Mouse (Mus musculus) forebrain, embryonic 10.5 days (tissue): ENCODE results near the gene Zfp239. TPM values are rescaled to one million over a fixed set of nuclear protein-coding genes. Genes with fewer than 3 reads are reported as not detected.
A peak's percentile ranks its signal among the peaks of the same experiment; 100 is the strongest.
"Not testable (repeated sequence)": the region's sequence is repeated elsewhere in the genome, so short reads cannot be mapped to it uniquely, and the experiment has no call there.

Experiments used
- DNase-seq: peaks from one replicate; pipeline ENCODE4 v3.0.0-alpha.2; 2017; ENCODE audit warnings: low spot score; ENCODE audit errors: extremely low spot score
- H3K27ac ChIP-seq: fragments of 300-500 bp; sonication (generic); 2 replicates; pipeline ENCODE4 v1.5.1; 2016; ENCODE audit warnings: mild to moderate bottlenecking
- H3K27me3 ChIP-seq: fragments of 300-500 bp; sonication (generic); 2 replicates; pipeline ENCODE4 v1.6.1; 2016; ENCODE audit warnings: mild to moderate bottlenecking; ENCODE audit not compliant: poor library complexity, severe bottlenecking
- H3K36me3 ChIP-seq: fragments of 300-500 bp; sonication (generic); replicated peaks from 2 replicates; pipeline ENCODE4 v1.6.1; 2016; ENCODE audit warnings: mild to moderate bottlenecking, moderate library complexity
- H3K4me1 ChIP-seq: fragments of 300-500 bp; sonication (generic); 2 replicates; pipeline ENCODE4 v1.6.1; 2016
- H3K4me3 ChIP-seq: fragments of 300-500 bp; sonication (generic); 2 replicates; pipeline ENCODE4 v1.5.1; 2016; ENCODE audit warnings: mild to moderate bottlenecking, moderate library complexity
- H3K9me3 ChIP-seq: fragments of 300-500 bp; sonication (generic); 2 replicates; pipeline ENCODE4 v1.6.1; 2016; ENCODE audit warnings: mild to moderate bottlenecking, moderate library complexity
- WGBS: fragments of 180-500 bp; shearing (Covaris S2); methylation state at CpG from one replicate; pipeline ENCODE4 v1.1.7; 2016; 5-methylcytosine and 5-hydroxymethylcytosine counted together
- polyA plus RNA-seq: library from polyadenylated mRNA; unstranded; fragments of >200 nt; fragmentation: Nextera tagmentation; extraction: Ambion mirVana; gene quantifications from 2 replicates; pipeline ENCODE4 v1.2.1, GENCODE M21; 2016

Gene Zfp239
- polyA plus RNA-seq, 1 experiment from 2014 or later, result 13.6 TPM

DNA sequence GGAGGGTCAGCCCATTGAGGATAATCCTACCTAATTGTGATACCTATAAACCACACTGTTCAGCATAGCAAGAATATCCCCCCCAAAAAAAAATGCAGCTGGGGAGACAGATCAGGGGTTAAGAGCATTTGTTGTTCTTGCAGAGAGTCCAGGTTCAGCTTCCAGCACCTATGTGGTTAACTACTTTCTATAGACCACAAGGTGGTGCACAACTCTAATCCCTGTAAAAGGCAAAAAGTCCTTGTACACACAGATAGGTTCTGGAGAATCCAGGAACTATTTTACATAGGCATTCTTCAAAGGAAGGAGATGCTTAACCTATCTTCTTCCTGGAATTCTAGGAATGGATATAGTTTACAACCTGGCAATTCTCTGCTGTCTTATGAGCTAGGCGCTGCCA is 3.9 kb upstream of the Zfp239 start:
- Histone ChIP-seq H3K4me3 (no peak overlapping the region), H3K27ac (no peak overlapping the region), H3K9me3 (no peaks in the 10 kb centered on the region), H3K4me1 (peaks cover 5% of the 10 kb centered on the region), H3K36me3 (no peaks in the 10 kb centered on the region), H3K27me3 (no peaks in the 10 kb centered on the region)
- DNase-seq, result no peak
- WGBS, result 92% methylated on average over 1 of the region's 1 CpGs

GRCm38 (mm10) chr6:117862465-117862864 is 565 bp downstream of the Zfp239 start:
- no peak for DNase-seq
- Histone ChIP-seq H3K27me3 (no peaks in the 10 kb centered on the region), H3K27ac (peak overlapping the region; percentile 87; the same call in 1 of the 2 replicates), H3K4me3 (peak overlapping the region; percentile 81), H3K36me3 (no peaks in the 10 kb centered on the region), H3K9me3 (no peaks in the 10 kb centered on the region), H3K4me1 (peaks cover 13% of the 10 kb centered on the region)
- 75% methylated on average over 8 of the region's 8 CpGs for WGBS

DNA sequence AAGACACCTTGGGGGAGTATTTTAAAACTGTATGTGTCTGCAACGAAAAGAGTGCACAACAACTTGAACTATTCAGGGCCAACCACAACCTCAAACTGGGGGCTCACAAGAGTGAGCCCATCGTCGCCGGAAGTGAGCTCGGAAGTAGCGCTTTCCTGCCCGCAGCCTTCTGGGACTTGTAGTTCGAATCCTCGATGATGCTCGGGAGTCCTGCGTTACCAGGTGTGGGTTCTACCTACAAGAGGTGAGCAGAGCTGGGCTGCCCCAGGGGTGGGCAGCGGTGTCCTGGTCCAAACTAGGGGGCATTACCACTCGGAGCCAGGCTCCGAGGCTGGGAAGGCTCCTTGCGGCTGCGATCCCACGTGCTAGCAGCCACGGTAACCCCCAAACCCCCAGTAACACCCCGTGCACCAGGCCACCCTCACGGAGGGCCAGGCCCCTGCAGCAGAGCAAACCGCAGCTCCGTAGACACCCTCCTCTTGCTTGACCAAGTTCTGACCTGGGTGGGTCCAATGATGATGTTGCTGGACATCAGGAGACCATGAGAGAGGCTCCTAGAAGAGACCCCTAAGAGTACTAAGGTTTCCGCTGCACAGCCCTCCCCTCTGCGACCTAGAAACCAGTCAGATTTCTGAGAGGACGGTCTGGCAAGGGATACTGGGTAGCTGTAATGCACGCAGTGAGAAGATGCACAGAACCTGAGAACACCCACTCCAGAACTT is 1.2 kb downstream of the Zfp239 start:
- WGBS, result 5% methylated on average over 26 of the region's 26 CpGs
- H3K4me1 ChIP-seq, result peaks cover 13% of the 10 kb centered on the region
- H3K36me3 ChIP-seq, result no peaks in the 10 kb centered on the region
- peak; percentile 67 for DNase-seq
- H3K9me3 ChIP-seq, result no peaks in the 10 kb centered on the region
- peak overlapping the region; percentile 81 for H3K4me3 ChIP-seq
- peak overlapping the region; percentile 87 for H3K27ac ChIP-seq
- no peaks in the 10 kb centered on the region for H3K27me3 ChIP-seq

- Histone ChIP-seq H3K36me3 (no peaks in the 10 kb centered on the region), H3K4me3 (peak overlapping the region; percentile 81), H3K27ac (no peak overlapping the region), H3K9me3 (no peaks in the 10 kb centered on the region), H3K27me3 (no peaks in the 10 kb centered on the region), H3K4me1 (peaks cover 13% of the 10 kb centered on the region)
- no peak for DNase-seq
- WGBS, result 93% methylated on average over 8 of the region's 8 CpGs
Measured at GRCm38 (mm10) chr6:117863751-117864150, 1.9 kb downstream of the Zfp239 start.

DNA sequence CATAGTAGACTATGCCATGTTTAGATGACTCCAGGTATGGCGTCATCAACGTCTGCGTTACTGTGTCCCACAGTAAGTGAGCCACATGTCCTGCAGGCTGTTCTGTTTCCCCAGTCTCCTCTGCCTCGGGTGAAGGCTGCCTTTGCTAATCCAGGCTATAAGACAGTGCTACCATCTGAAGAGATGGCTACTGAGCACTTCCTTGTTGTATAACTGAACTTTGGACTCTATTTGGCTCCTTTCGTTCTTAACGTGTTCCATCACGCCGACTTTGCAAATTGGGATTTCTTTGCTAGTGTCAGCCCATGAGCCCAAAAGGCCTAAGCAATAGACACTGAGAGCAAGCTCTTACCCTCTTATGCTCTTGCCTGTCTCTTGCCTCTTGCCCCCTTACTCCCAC is 6.3 kb downstream of the Zfp239 start:
- Histone ChIP-seq H3K36me3 (peaks cover 21% of the 10 kb centered on the region), H3K4me3 (no peak overlapping the region), H3K27me3 (no peaks in the 10 kb centered on the region), H3K9me3 (no peaks in the 10 kb centered on the region), H3K4me1 (peaks cover 7% of the 10 kb centered on the region), H3K27ac (no peak overlapping the region)
- no peak for DNase-seq
- WGBS, result 94% methylated on average over 8 of the region's 8 CpGs

DNA sequence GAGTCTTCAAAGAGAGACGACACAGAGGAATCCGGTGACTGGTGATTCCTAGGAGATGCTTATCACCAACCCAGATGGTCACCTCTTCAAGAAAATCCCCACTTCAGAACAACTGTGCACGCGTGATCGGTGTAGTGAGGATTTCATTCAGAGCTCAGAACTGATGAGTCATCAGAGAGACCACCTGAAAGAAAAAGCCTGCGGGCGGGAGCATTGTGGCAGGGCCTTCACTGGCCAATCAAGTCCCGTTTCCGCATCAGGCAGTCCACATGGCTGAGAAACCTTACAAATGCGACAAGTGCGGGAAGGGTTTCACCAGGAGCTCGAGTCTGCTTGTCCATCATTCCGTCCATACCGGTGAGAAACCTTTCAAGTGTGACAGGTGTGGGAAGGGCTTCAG is 9.1 kb downstream of the Zfp239 start:
- H3K4me3 ChIP-seq, result no peak overlapping the region
- no peaks in the 10 kb centered on the region for H3K27me3 ChIP-seq
- H3K36me3 ChIP-seq, result peaks cover 21% of the 10 kb centered on the region
- H3K9me3 ChIP-seq, result no peaks in the 10 kb centered on the region
- no peak overlapping the region for H3K27ac ChIP-seq
- H3K4me1 ChIP-seq, result no peaks in the 10 kb centered on the region
- 85% methylated on average over 14 of the region's 14 CpGs for WGBS
- DNase-seq, result no peak

DNA sequence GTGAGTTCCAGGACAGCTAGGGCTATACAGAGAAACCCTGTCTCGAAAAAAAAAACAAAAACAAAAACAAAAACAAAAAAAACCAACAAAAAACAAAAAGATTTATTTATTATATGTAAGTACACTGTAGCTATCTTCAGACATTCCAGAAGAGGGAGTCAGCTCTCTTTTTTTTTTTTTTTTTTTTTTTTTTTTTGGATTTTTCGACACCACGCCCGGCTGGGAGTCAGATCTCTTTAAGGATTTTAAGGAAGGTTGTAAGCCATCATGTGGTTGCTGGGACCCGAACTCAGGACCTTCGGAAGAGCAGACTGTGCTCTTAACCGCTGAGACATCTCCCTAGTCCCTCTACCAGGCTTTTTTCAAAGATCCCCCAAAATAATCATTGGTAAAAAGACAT is 11.6 kb downstream of the Zfp239 start:
- H3K9me3 ChIP-seq, H3K4me3 ChIP-seq, H3K4me1 ChIP-seq, H3K27me3 ChIP-seq, DNase-seq, H3K27ac ChIP-seq: not testable (repeated sequence)
- WGBS, result 84% methylated on average over 7 of the region's 7 CpGs
- H3K36me3 ChIP-seq, result peaks cover 21% of the 10 kb centered on the region

GRCm38 (mm10) chr6:117874621-117875281 is 12.9 kb downstream of the Zfp239 start:
- no peaks in the 10 kb centered on the region for H3K27me3 ChIP-seq
- H3K36me3 ChIP-seq, result peaks cover 21% of the 10 kb centered on the region
- 92% methylated on average over 3 of the region's 3 CpGs for WGBS
- no peaks in the 10 kb centered on the region for H3K9me3 ChIP-seq
- H3K4me3 ChIP-seq, result no peak overlapping the region
- DNase-seq, result no peak
- H3K27ac ChIP-seq, result no peak overlapping the region
- peaks cover 6% of the 10 kb centered on the region; the same call in 1 of the 2 replicates for H3K4me1 ChIP-seq

DNA sequence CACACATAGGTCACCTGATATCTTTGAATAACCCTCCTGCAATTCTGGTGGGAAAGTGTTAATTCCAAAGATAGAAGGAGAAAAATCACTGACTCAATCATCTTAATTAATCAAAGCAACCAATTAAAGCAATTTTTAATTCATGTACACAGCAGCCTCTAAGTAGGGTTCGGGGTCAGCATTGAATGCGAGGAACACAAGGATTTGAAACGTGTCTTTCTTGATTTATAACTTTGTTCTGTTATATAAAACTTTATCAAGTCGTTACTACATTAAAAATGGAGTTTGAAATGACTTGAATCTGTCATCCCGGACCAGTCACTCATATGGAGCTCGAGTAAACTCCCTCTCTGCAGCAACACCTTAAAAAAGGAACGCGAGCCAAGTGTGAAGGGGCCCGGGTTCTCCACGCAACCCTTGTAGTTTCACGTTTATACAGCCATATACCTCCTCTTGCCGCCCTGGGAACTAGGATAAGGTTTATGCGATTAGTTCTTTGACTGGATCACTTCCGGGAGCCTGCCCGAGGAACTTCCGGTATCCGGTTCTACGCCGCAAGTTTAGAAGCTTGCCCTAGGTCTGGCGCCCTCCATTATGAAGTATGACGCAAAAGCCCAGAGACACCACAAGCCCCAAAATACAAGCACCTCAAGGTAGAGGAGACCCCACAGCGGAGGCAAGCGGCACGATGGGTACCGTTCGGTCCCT is 17.0 kb downstream of the Zfp239 start:
- DNase-seq, result peak; percentile 89
- H3K9me3 ChIP-seq, result no peaks in the 10 kb centered on the region
- H3K27me3 ChIP-seq, result no peaks in the 10 kb centered on the region
- 12% methylated on average over 26 of the region's 26 CpGs for WGBS
- peaks cover 25% of the 10 kb centered on the region for H3K4me1 ChIP-seq
- H3K4me3 ChIP-seq, result peak overlapping the region; percentile 59
- H3K27ac ChIP-seq, result peak overlapping the region; percentile 99
- H3K36me3 ChIP-seq, result no peaks in the 10 kb centered on the region

DNA sequence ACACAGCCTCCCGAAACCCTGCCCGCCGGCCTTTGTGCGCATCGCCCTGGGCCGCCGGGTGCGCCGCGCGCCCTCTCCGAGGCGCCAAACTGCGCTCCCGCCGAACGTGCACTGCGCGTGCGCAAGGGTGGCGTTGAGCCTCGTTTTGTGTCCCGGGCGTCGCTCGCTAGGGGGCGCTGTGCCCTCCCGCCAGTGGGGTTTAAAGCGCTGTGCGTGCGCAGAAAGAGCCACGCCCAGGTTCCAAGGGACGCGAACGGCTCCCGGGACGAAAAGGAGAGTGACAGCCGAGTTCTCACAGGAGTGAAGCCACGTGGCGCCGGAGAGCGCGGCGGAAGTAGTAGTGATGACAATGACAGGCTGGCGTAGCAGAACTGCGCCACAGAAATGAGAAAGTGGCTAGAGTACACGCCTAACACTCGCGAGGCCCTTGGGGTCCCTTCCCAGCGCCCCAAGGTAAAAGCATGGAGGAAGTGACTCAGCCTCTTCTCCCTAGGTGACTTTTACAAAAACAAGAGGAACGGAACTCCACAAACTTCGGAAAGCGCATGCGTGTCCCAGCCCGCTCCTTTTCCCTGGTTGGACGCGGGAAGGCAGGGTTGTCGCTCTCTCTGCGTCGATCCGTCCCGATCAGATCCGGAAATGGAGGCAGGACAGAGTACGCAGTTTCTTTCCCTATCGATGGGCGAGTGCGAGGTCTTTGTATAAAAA is 17.7 kb downstream of the Zfp239 start:
- H3K36me3 ChIP-seq, result no peaks in the 10 kb centered on the region
- peak overlapping the region; percentile 99 for H3K27ac ChIP-seq
- H3K9me3 ChIP-seq, result no peaks in the 10 kb centered on the region
- peak; percentile 100 for DNase-seq
- H3K4me3 ChIP-seq, result peak overlapping the region; percentile 59
- peaks cover 25% of the 10 kb centered on the region for H3K4me1 ChIP-seq
- no peaks in the 10 kb centered on the region for H3K27me3 ChIP-seq
- WGBS, result under 1% methylated on average over 67 of the region's 67 CpGs

- H3K9me3 ChIP-seq, result no peaks in the 10 kb centered on the region
- peak overlapping the region; percentile 99 for H3K27ac ChIP-seq
- no peaks in the 10 kb centered on the region for H3K27me3 ChIP-seq
- no peak for DNase-seq
- 71% methylated on average over 3 of the region's 3 CpGs for WGBS
- peak overlapping the region; percentile 59 for H3K4me3 ChIP-seq
- H3K4me1 ChIP-seq, result peaks cover 25% of the 10 kb centered on the region
- no peaks in the 10 kb centered on the region for H3K36me3 ChIP-seq
Measured at GRCm38 (mm10) chr6:117880394-117880838, 18.5 kb downstream of the Zfp239 start.

DNA sequence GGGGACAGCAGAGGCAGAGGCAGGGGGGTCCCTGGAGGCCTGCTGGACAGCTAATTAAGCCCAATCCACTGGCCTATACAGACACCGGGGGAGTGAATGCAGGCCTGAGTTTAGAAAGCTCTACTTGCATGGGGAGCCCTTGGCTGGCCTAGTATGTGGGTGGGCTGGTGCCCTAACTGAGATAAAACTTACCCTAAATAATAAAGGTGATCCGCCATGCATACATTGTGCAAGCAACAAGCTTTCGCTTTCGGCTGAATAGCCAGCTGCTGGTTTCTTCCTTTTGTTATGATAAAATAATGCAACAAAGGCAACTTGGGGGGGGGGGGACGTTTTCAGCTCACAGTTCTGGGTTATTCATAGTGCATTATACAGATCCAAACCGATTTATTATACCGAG is 19.3 kb downstream of the Zfp239 start:
- no peaks in the 10 kb centered on the region for H3K9me3 ChIP-seq
- H3K36me3 ChIP-seq, result no peaks in the 10 kb centered on the region
- H3K4me1 ChIP-seq, result peaks cover 25% of the 10 kb centered on the region
- H3K27me3 ChIP-seq, result no peaks in the 10 kb centered on the region
- WGBS, result 76% methylated on average over 7 of the region's 7 CpGs
- no peak overlapping the region for H3K4me3 ChIP-seq
- no peak for DNase-seq
- peak overlapping the region; percentile 99 for H3K27ac ChIP-seq
